Mouse (Mus musculus): ENCODE data around the gene Polr2l. TPM values are rescaled to one million over a fixed set of nuclear protein-coding genes. Genes with fewer than 3 reads are reported as not detected.

The Polr2l gene
- polyA plus RNA-seq, 1 experiment from 2014 or later: 85.9 TPM

DNA sequence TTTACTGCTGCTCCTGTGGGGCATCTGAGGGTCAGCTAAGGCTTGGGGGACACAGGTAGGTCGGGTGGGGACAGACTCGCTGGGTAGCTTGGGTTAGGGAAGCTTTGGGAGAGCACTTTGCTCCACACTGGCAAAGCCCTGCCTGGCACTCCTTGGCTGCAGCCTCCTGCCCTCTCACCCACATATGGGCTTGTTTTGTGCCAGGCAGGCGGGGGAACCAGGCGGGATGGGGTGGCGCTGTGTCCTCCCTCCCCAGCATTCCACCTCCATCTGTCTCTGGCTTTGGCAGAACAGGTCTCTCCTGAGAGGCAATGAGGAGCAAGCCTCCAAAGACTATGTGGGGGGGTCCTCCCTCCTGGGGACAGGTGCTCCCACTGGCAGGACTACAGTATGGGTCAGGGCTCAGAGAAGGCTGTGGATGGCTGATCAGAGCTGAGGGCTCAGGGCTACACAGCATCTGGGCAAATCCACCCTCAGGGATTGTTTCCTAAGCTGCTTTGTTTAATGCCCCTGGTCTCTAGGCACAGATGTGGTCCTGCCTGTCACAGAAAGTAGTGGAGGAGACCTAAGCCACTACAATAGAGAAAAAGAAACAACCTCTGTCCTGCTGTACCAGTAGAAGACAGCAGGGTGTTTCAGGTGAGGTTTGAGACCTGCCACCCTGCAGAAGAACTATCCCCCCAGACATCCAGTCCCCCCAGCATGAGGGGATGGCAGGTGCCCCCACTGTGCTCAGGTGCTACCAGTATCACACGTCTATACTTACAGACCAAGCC, 42.0 kb downstream of the Polr2l start:
- Histone ChIP-seq H3K9me3 (no peaks in the 10 kb centered on the region), H3K4me3 (peak overlapping the region; percentile 61; the same call in 1 of the 2 replicates), H3K4me2 (peak overlapping the region; percentile 84), H3K4me1 (replicated peaks) (peaks cover 78% of the 10 kb centered on the region), H3K27ac (replicated peaks) (no peak overlapping the region), H3K9ac (peak overlapping the region; percentile 68; the same call in 1 of the 2 replicates), H3K27me3 (no peaks in the 10 kb centered on the region), H3K36me3 (peaks cover 30% of the 10 kb centered on the region)
- no peak for ATAC-seq (ENCODE audit: low FRiP score, low read depth)
- 80% methylated on average over 6 of the region's 6 CpGs for WGBS

DNA sequence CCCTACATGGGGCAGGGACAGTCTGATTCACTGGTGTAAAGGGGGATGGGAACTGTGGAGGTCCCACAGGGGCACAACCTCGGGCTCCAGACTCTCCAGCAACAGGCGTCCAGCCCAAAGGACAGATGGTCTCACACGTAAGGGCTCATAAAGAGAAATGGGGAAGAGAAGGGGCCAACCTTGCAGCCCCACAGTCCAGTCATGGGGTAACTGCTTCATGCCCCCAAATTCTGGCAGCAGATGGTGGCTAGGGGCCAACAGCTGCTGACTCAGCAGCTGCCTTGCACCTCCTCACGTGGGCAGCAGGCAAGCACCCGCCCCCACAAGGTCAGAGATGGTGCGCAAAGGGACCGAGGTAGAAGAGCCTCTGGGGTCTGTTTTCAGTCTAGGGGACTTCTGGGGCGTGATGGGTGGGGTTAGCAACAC, 42.7 kb downstream of the Polr2l start:
- no peak for ATAC-seq (ENCODE audit: low FRiP score, low read depth)

GRCm38 (mm10) chr7:141431434-141432185, 43.3 kb downstream of the Polr2l start:
- Histone ChIP-seq H3K9me3 (no peaks in the 10 kb centered on the region), H3K36me3 (peaks cover 36% of the 10 kb centered on the region), H3K4me3 (no peak overlapping the region), H3K4me1 (replicated peaks) (peaks cover 69% of the 10 kb centered on the region), H3K9ac (no peak overlapping the region), H3K4me2 (no peak overlapping the region), H3K27ac (replicated peaks) (no peak overlapping the region), H3K27me3 (no peaks in the 10 kb centered on the region)
- 96% methylated on average over 19 of the region's 19 CpGs for WGBS
- no peak for ATAC-seq (ENCODE audit: low FRiP score, low read depth)

More for the DNA sequence above, 42.7 kb downstream of the Polr2l start:
- Histone ChIP-seq H3K27ac (replicated peaks) (no peak overlapping the region), H3K36me3 (peaks cover 36% of the 10 kb centered on the region), H3K4me1 (replicated peaks) (peaks cover 74% of the 10 kb centered on the region), H3K9me3 (no peaks in the 10 kb centered on the region), H3K27me3 (no peaks in the 10 kb centered on the region), H3K4me3 (no peak overlapping the region), H3K4me2 (no peak overlapping the region), H3K9ac (no peak overlapping the region)
- WGBS: 83% methylated on average over 8 of the region's 8 CpGs

- Histone ChIP-seq H3K27ac (replicated peaks) (no peak overlapping the region), H3K4me1 (replicated peaks) (peaks cover 60% of the 10 kb centered on the region), H3K9me3 (no peaks in the 10 kb centered on the region), H3K27me3 (no peaks in the 10 kb centered on the region), H3K36me3 (peaks cover 36% of the 10 kb centered on the region), H3K4me3 (no peak overlapping the region), H3K4me2 (no peak overlapping the region), H3K9ac (no peak overlapping the region)
- 93% methylated on average over 9 of the region's 9 CpGs for WGBS
- ATAC-seq (ENCODE audit: low FRiP score, low read depth): no peak
Measured at GRCm38 (mm10) chr7:141430585-141431240, 44.2 kb downstream of the Polr2l start.

- H3K9me3 ChIP-seq: no peaks in the 10 kb centered on the region
- ATAC-seq (ENCODE audit: low FRiP score, low read depth): peak; percentile 23; the same call in 1 of the 2 replicates
- no peaks in the 10 kb centered on the region for H3K27me3 ChIP-seq
- H3K4me2 ChIP-seq: peak overlapping the region; percentile 65
- peaks cover 36% of the 10 kb centered on the region for H3K36me3 ChIP-seq
- H3K9ac ChIP-seq: no peak overlapping the region
- peak overlapping the region; percentile 52 for H3K4me3 ChIP-seq
- 58% methylated on average over 9 of the region's 9 CpGs for WGBS
- H3K4me1 ChIP-seq (replicated peaks): peaks cover 53% of the 10 kb centered on the region
- H3K27ac ChIP-seq (replicated peaks): peak overlapping the region; percentile 82
Measured at GRCm38 (mm10) chr7:141429840-141430584, 44.9 kb downstream of the Polr2l start.

- WGBS: 2% methylated on average over 19 of the region's 19 CpGs
- Histone ChIP-seq H3K9me3 (no peaks in the 10 kb centered on the region), H3K4me1 (replicated peaks) (peaks cover 46% of the 10 kb centered on the region), H3K27me3 (no peaks in the 10 kb centered on the region), H3K27ac (replicated peaks) (peak within 1 kb of the TSS; percentile 82), H3K4me3 (peak within 1 kb of the TSS; percentile 52), H3K9ac (peak within 1 kb of the TSS; percentile 66), H3K4me2 (peak within 1 kb of the TSS; percentile 65), H3K36me3 (peaks cover 36% of the 10 kb centered on the region)
- peak; percentile 86 for ATAC-seq (ENCODE audit: low FRiP score, low read depth)
Measured at GRCm38 (mm10) chr7:141429310-141429709, 45.6 kb downstream of the Polr2l start, which contains the start of gene Cend1. Cend1 (minus strand) TSS chr7:141429491.

- peaks cover 40% of the 10 kb centered on the region for H3K4me1 ChIP-seq (replicated peaks)
- peak overlapping the region; percentile 65 for H3K4me2 ChIP-seq
- peak overlapping the region; percentile 66 for H3K9ac ChIP-seq
- no peaks in the 10 kb centered on the region for H3K27me3 ChIP-seq
- peak overlapping the region; percentile 52 for H3K4me3 ChIP-seq
- H3K9me3 ChIP-seq: no peaks in the 10 kb centered on the region
- H3K27ac ChIP-seq (replicated peaks): peak overlapping the region; percentile 82
- H3K36me3 ChIP-seq: peaks cover 36% of the 10 kb centered on the region
- 52% methylated on average over 5 of the region's 5 CpGs for WGBS
- ATAC-seq (ENCODE audit: low FRiP score, low read depth): no peak
Measured at GRCm38 (mm10) chr7:141428701-141429100, 46.2 kb downstream of the Polr2l start.

GRCm38 (mm10) chr7:141426948-141427730, 47.8 kb downstream of the Polr2l start:
- ATAC-seq (ENCODE audit: low FRiP score, low read depth): no peak
- WGBS: 90% methylated on average over 12 of the region's 12 CpGs
- no peak overlapping the region for H3K27ac ChIP-seq (replicated peaks)
- H3K4me3 ChIP-seq: no peak overlapping the region
- peaks cover 24% of the 10 kb centered on the region for H3K4me1 ChIP-seq (replicated peaks)
- no peak overlapping the region for H3K4me2 ChIP-seq
- no peaks in the 10 kb centered on the region for H3K9me3 ChIP-seq
- H3K9ac ChIP-seq: no peak overlapping the region
- peaks cover 26% of the 10 kb centered on the region for H3K36me3 ChIP-seq
- no peaks in the 10 kb centered on the region for H3K27me3 ChIP-seq

DNA sequence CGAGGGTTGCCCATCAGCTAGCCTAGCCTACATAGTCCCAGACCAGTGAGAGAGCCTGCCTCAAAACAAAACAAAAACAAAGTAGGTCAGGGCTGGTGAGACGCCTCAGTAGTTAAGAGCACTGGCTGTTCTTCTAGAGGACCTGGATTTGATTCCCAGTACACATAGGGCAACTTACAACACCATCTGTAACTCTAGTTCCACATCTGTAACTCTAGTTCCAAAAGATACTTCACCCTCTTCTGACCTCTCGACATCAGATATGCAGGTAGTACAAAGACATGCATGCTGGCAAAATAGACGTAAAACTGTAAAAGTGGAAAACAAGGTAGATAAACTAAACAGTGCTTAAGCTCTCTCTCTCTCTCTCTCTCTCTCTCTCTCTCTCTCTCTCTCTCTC, 51.1 kb downstream of the Polr2l start:
- H3K27ac ChIP-seq (replicated peaks): no peak overlapping the region
- H3K9me3 ChIP-seq: no peaks in the 10 kb centered on the region
- no peaks in the 10 kb centered on the region for H3K27me3 ChIP-seq
- peaks cover 6% of the 10 kb centered on the region; the same call in 1 of the 2 replicates for H3K36me3 ChIP-seq
- no peak overlapping the region for H3K4me3 ChIP-seq
- no peak for ATAC-seq (ENCODE audit: low FRiP score, low read depth)
- 75% methylated on average over 4 of the region's 4 CpGs for WGBS
- H3K4me1 ChIP-seq (replicated peaks): peaks cover 9% of the 10 kb centered on the region
- no peak overlapping the region for H3K4me2 ChIP-seq
- H3K9ac ChIP-seq: no peak overlapping the region

Data from hindbrain, embryonic 15.5 days (tissue).